Mouse (Mus musculus): ENCODE measurements at regions not wholly inside any gene's neighbourhood (a gene's known extent, or its start where the extent isn't known, plus 50 kb on each side); places are given as distances from the start of the nearest gene placed in this dataset.

DNA sequence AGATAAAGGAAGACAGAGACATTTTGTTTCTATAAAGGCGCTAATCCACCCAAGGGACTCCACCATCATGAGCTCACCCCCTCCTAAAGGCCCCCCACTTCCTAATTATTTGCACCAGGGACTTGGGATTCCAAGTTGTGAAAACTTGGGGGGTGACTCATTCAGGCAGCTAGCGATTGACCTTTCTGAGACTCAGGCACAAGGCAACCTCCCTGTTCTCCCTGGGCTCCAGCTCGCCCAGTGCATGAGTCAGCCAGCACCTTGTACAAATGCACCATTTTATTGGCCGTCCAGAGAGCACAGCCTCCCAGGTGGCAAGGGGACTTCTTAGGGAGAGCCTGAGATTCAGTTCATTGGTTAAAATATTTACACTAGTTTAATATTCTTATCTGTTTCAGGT, 78.0 kb upstream of the Dio3 start:
- WGBS = 85% methylated on average over 4 of the region's 4 CpGs
- Histone ChIP-seq H3K4me3 (ENCODE audit: low read depth, low read length) (no peak overlapping the region), H3K9ac (replicated peaks; ENCODE audit: low read length, poor library complexity, severe bottlenecking) (no peak overlapping the region), H3K9me3 (ENCODE audit: low read length) (no peaks in the 10 kb centered on the region), H3K4me1 (ENCODE audit: insufficient read depth, low read length) (no peaks in the 10 kb centered on the region), H3K27me3 (ENCODE audit: insufficient read depth, low read length) (no peaks in the 10 kb centered on the region), H3K27ac (ENCODE audit: low read depth, low read length) (no peak overlapping the region), H3K36me3 (ENCODE audit: insufficient read depth, low read length) (no peaks in the 10 kb centered on the region), H3K4me2 (ENCODE audit: low read depth, low read length, poor library complexity, severe bottlenecking) (no peak overlapping the region)
- TF ChIP-seq CTCF (IDR thresholded peaks at IDR 0.05) = no peak
- DNase-seq (ENCODE audit: low spot score) (no peak), ATAC-seq (ENCODE audit: low FRiP score) (no peak)

DNA sequence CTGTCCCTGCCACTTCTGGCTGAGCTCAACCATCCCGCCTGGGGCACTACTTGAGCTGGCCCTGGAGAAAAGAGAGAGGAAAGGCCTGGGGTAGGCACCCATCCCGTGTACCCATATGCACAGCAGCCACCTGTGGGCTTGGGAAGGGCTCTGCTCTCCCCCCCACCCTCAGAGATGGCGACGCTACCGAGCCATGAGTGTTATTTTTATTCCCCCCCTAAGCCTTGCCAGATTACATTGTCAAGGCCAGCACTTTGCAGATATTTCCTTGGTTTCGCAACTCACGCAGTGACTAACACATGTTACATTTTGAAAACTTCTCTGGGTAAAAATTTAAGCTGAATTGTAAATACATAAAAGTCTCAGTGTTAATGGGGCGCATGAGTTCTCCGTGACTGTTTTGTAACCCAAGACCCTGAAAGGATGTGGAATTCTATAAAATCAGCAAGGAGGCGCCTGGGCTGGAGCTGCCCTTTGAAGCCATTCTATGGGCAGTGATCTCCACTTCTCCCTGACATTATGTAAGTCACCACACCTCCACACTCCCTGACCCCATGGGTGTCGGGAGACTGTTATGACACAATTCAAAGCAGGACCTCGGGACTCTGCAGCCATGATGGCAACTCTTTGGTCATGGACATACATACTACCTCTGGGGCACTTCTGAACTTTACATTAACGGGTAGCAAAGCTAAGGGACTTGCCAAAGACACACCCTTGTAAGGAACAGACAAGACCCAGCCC, 75.4 kb upstream of the Dio3 start:
- no peak for TF ChIP-seq CTCF (IDR thresholded peaks at IDR 0.05)
- Histone ChIP-seq H3K9ac (replicated peaks; ENCODE audit: low read length, poor library complexity, severe bottlenecking) (no peak overlapping the region), H3K4me1 (ENCODE audit: insufficient read depth, low read length) (peaks cover 5% of the 10 kb centered on the region; the same call in 1 of the 2 replicates), H3K9me3 (ENCODE audit: low read length) (no peaks in the 10 kb centered on the region), H3K36me3 (ENCODE audit: insufficient read depth, low read length) (no peaks in the 10 kb centered on the region), H3K4me3 (ENCODE audit: low read depth, low read length) (no peak overlapping the region), H3K4me2 (ENCODE audit: low read depth, low read length, poor library complexity, severe bottlenecking) (no peak overlapping the region), H3K27me3 (ENCODE audit: insufficient read depth, low read length) (no peaks in the 10 kb centered on the region), H3K27ac (ENCODE audit: low read depth, low read length) (no peak overlapping the region)
- no peak for ATAC-seq (ENCODE audit: low FRiP score)
- 84% methylated on average over 13 of the region's 13 CpGs for WGBS
- DNase-seq (ENCODE audit: low spot score) = no peak

DNA sequence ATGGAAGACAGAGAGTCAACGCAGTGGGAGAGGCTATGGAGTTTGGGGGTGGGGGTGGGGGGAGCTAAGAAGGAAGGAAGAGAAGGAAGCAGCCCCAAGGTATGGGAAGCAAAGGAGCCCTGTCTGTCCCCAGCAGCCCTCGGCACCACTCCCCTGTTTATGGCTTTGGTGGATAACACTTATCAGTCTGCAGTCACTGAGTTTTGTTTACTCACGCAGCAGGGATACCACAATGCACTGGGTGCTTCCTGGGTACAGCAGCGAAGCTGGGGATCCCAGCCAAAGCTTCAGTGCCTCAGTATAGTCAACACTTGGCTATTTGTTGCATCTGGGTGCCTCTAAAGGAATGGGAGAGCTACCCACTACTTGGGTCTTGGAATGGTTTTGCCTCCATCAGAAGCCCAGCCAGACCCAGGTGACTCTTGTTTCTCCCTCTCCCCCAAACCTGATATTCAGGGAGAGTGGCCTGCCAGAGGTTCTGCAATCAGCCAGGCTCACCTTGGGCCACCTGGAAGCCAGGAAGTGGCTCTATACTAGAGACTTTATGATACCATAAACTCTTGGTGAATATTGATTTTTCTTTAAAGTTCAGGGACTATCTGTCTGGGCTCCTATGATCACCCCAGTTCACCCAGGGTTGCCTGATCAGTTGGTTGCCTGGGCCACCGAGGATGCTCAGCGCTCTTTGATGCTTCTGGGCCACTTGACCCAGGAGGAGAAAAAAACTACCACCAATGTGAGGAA, 74.5 kb upstream of the Dio3 start:
- Histone ChIP-seq H3K4me2 (ENCODE audit: low read depth, low read length, poor library complexity, severe bottlenecking) (no peak overlapping the region), H3K9me3 (ENCODE audit: low read length) (no peaks in the 10 kb centered on the region), H3K27ac (ENCODE audit: low read depth, low read length) (no peak overlapping the region), H3K36me3 (ENCODE audit: insufficient read depth, low read length) (no peaks in the 10 kb centered on the region), H3K27me3 (ENCODE audit: insufficient read depth, low read length) (no peaks in the 10 kb centered on the region), H3K4me3 (ENCODE audit: low read depth, low read length) (no peak overlapping the region), H3K4me1 (ENCODE audit: insufficient read depth, low read length) (peaks cover 5% of the 10 kb centered on the region; the same call in 1 of the 2 replicates), H3K9ac (replicated peaks; ENCODE audit: low read length, poor library complexity, severe bottlenecking) (no peak overlapping the region)
- no peak for TF ChIP-seq CTCF (IDR thresholded peaks at IDR 0.05)
- DNase-seq (ENCODE audit: low spot score) (no peak), ATAC-seq (ENCODE audit: low FRiP score) (no peak)
- WGBS = 80% methylated on average over 6 of the region's 6 CpGs

DNA sequence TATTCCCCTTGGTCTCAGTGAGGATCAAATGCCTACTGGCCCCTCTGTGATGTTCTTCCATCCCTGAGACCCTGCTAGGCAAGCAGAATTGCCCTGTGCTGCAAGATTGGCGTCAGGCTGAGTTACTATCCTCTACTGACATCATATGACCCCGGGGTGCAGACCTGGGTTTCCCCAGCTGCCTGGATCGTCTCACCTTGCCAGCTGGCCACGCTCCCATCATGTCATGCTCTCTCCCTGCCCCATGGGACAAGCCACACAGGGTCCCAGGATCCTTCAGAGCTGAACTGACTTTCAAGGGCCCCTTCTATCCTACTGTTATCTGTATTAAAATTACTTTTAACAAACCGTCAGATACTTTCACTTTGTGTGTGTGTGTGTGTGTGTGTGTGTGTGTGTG, 72.6 kb upstream of the Dio3 start:
- TF ChIP-seq CTCF (IDR thresholded peaks at IDR 0.05) = no peak
- no peak for DNase-seq (ENCODE audit: low spot score)
- Histone ChIP-seq H3K9ac (replicated peaks; ENCODE audit: low read length, poor library complexity, severe bottlenecking) (no peak overlapping the region), H3K9me3 (ENCODE audit: low read length) (no peaks in the 10 kb centered on the region), H3K4me1 (ENCODE audit: insufficient read depth, low read length) (peaks cover 5% of the 10 kb centered on the region; the same call in 1 of the 2 replicates), H3K27ac (ENCODE audit: low read depth, low read length) (no peak overlapping the region), H3K4me3 (ENCODE audit: low read depth, low read length) (no peak overlapping the region), H3K27me3 (ENCODE audit: insufficient read depth, low read length) (no peaks in the 10 kb centered on the region), H3K4me2 (ENCODE audit: low read depth, low read length, poor library complexity, severe bottlenecking) (no peak overlapping the region), H3K36me3 (ENCODE audit: insufficient read depth, low read length) (no peaks in the 10 kb centered on the region)
- no peak for ATAC-seq (ENCODE audit: low FRiP score)
- WGBS = 67% methylated on average over 5 of the region's 5 CpGs

DNA sequence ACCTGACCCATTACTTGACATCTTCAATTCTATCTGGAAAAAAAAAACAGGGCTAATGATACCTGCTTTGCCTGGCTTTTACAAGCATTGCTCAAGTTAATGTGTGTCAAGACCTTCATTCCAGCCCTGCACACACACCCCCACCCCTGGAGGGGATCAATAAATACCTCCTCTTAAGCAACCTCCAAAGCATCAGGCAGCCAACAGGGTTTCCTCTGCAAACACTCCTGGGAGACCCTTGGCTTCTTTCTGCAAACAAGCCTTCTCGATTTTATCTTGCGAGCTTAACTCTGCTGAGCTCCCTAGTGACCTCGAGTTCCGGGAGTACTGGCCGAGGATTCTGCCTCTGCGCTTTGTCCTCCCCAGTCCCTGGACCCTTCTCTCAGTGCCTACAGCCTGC, 72.1 kb upstream of the Dio3 start:
- H3K27me3 ChIP-seq (ENCODE audit: insufficient read depth, low read length) = no peaks in the 10 kb centered on the region
- no peaks in the 10 kb centered on the region for H3K9me3 ChIP-seq (ENCODE audit: low read length)
- no peak overlapping the region for H3K4me2 ChIP-seq (ENCODE audit: low read depth, low read length, poor library complexity, severe bottlenecking)
- H3K36me3 ChIP-seq (ENCODE audit: insufficient read depth, low read length) = no peaks in the 10 kb centered on the region
- no peak overlapping the region for H3K9ac ChIP-seq (replicated peaks; ENCODE audit: low read length, poor library complexity, severe bottlenecking)
- TF ChIP-seq CTCF (IDR thresholded peaks at IDR 0.05) = no peak
- DNase-seq (ENCODE audit: low spot score) (no peak), ATAC-seq (ENCODE audit: low FRiP score) (no peak)
- no peak overlapping the region for H3K27ac ChIP-seq (ENCODE audit: low read depth, low read length)
- 22% methylated on average over 6 of the region's 6 CpGs for WGBS
- peaks cover 5% of the 10 kb centered on the region; the same call in 1 of the 2 replicates for H3K4me1 ChIP-seq (ENCODE audit: insufficient read depth, low read length)
- no peak overlapping the region for H3K4me3 ChIP-seq (ENCODE audit: low read depth, low read length)

DNA sequence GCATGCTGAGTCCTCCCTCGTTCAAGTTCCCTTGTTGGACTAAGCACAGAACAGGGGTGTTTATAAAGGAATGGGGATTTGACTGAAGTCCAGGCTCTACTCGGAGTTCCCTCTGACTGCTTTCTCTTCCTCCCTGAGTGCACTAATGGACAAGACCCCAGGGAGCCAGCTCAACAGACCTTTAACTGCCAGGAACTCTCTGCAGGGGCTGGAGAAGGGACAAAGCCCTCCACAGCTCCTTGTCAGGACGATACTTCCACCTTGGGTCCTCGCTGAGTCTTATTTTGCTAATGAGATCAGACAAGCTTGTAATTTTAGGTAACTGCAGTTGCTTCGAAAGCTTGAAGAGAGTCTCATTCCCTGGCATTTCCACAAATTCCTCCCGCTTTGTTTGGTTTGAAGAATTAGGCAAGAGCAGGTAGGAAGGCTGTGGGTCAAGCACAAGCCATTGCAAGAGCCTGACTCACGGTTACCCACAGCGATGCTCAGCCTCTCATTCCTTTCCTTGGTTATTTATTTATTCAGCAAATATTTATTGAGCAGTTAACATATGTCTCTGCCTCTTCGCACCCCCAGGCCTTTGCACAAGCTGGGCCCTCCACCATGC, 71.5 kb upstream of the Dio3 start:
- DNase-seq (ENCODE audit: low spot score) (peak; percentile 50), ATAC-seq (ENCODE audit: low FRiP score) (no peak)
- Histone ChIP-seq H3K36me3 (ENCODE audit: insufficient read depth, low read length) (no peaks in the 10 kb centered on the region), H3K9ac (replicated peaks; ENCODE audit: low read length, poor library complexity, severe bottlenecking) (no peak overlapping the region), H3K4me3 (ENCODE audit: low read depth, low read length) (no peak overlapping the region), H3K4me1 (ENCODE audit: insufficient read depth, low read length) (peaks cover 5% of the 10 kb centered on the region; the same call in 1 of the 2 replicates), H3K27me3 (ENCODE audit: insufficient read depth, low read length) (no peaks in the 10 kb centered on the region), H3K4me2 (ENCODE audit: low read depth, low read length, poor library complexity, severe bottlenecking) (no peak overlapping the region), H3K27ac (ENCODE audit: low read depth, low read length) (no peak overlapping the region), H3K9me3 (ENCODE audit: low read length) (no peaks in the 10 kb centered on the region)
- 30% methylated on average over 9 of the region's 9 CpGs for WGBS
- no peak for TF ChIP-seq CTCF (IDR thresholded peaks at IDR 0.05)

All from midbrain, postnatal 0 days (tissue).